Mouse (Mus musculus) hindbrain, embryonic 13.5 days (tissue): Measurements from ENCODE around the gene Snrnp25. TPM values are rescaled to one million over a fixed set of nuclear protein-coding genes. Genes with fewer than 3 reads are reported as not detected.
A peak's percentile ranks its signal among the peaks of the same experiment; 100 is the strongest.
"Not testable (repeated sequence)": the region's sequence is repeated elsewhere in the genome, so short reads cannot be mapped to it uniquely, and the experiment has no call there.

Source experiments
- ATAC-seq: fragments of 200-750 bp; cut with Nextera tagmentation; 2 replicates; pipeline ENCODE4 v1.8.0; 2017; ENCODE audit warnings: moderate TSS enrichment; ENCODE audit not compliant: low FRiP score
- H3K27ac ChIP-seq: fragments of 300-500 bp; sonication (generic); 2 replicates; pipeline ENCODE4 v1.5.1; 2015; ENCODE audit warnings: inconsistent platforms, mild to moderate bottlenecking, moderate library complexity
- H3K27me3 ChIP-seq: fragments of 300-500 bp; sonication (generic); 2 replicates; pipeline ENCODE4 v1.6.1; 2015; ENCODE audit warnings: mild to moderate bottlenecking, inconsistent platforms
- H3K36me3 ChIP-seq: fragments of 300-500 bp; sonication (generic); 2 replicates; pipeline ENCODE4 v1.6.1; 2015; ENCODE audit warnings: mild to moderate bottlenecking, inconsistent platforms
- H3K4me1 ChIP-seq: fragments of 300-500 bp; sonication (generic); replicated peaks from 2 replicates; pipeline ENCODE4 v1.6.1; 2015; ENCODE audit warnings: inconsistent platforms
- H3K4me2 ChIP-seq: fragments of 300-500 bp; sonication (generic); 2 replicates; pipeline ENCODE4 v1.6.1; 2015; ENCODE audit warnings: inconsistent platforms, mild to moderate bottlenecking, moderate library complexity
- H3K4me3 ChIP-seq: fragments of 300-500 bp; sonication (generic); 2 replicates; pipeline ENCODE4 v1.5.1; 2015; ENCODE audit warnings: mild to moderate bottlenecking, inconsistent platforms
- H3K9ac ChIP-seq: fragments of 300-500 bp; sonication (generic); 2 replicates; pipeline ENCODE4 v1.6.1; 2015; ENCODE audit warnings: mild to moderate bottlenecking, inconsistent platforms
- H3K9me3 ChIP-seq: fragments of 300-500 bp; sonication (generic); 2 replicates; pipeline ENCODE4 v1.6.1; 2016; ENCODE audit warnings: inconsistent platforms
- WGBS: fragments of 180-500 bp; shearing (Covaris S2); methylation state at CpG from one replicate; pipeline ENCODE4 v1.1.7; 2015; 5-methylcytosine and 5-hydroxymethylcytosine counted together
- polyA plus RNA-seq: library from polyadenylated mRNA; unstranded; fragments of >200 nt; fragmentation: Nextera tagmentation; extraction: Ambion mirVana; gene quantifications from 2 replicates; pipeline ENCODE4 v1.2.1, GENCODE M21; 2015

The Snrnp25 gene
- polyA plus RNA-seq, 1 experiment from 2014 or later = 46.9 TPM

DNA sequence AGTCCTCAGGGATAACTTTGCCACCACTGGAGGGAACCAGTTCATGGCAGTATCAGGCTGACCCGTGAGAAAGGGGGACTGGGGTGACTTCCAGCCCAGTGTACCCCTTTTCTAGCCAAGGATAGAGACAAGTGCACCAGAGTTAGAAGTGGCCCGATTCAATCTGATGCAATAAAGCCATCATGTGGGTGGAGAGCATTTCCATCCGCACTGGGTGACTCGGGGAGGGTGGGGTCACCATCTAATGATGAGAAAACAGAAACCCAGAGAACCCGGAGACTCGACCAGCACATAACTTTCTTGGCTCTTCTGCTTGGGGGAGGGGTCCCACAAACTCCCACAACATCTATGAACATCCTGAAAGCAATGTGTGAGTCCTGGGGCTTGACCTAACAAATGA is 8.5 kb upstream of the Snrnp25 start:
- H3K9ac ChIP-seq = no peak overlapping the region
- no peaks in the 10 kb centered on the region for H3K9me3 ChIP-seq
- no peaks in the 10 kb centered on the region for H3K36me3 ChIP-seq
- WGBS = 81% methylated on average over 6 of the region's 6 CpGs
- H3K27me3 ChIP-seq = 0 out of 2 replicates have a peak, but pooled peaks cover 15% of the 10 kb centered on the region
- H3K27ac ChIP-seq = no peak overlapping the region
- 0 out of 2 replicates have a peak, but pooled peaks cover 5% of the 10 kb centered on the region for H3K4me1 ChIP-seq
- ATAC-seq = no peak
- H3K4me2 ChIP-seq = no peak overlapping the region
- H3K4me3 ChIP-seq = no peak overlapping the region

GRCm38 (mm10) chr11:32197766-32198165 is 7.4 kb upstream of the Snrnp25 start:
- Histone ChIP-seq H3K4me3 (no peak overlapping the region), H3K4me2 (no peak overlapping the region), H3K27me3 (peaks cover 16% of the 10 kb centered on the region; the same call in 1 of the 2 replicates), H3K36me3 (no peaks in the 10 kb centered on the region), H3K4me1 (0 out of 2 replicates have a peak, but pooled peaks cover 5% of the 10 kb centered on the region), H3K9ac (no peak overlapping the region), H3K27ac (no peak overlapping the region), H3K9me3 (no peaks in the 10 kb centered on the region)
- WGBS = 60% methylated on average over 3 of the region's 3 CpGs
- no peak for ATAC-seq

GRCm38 (mm10) chr11:32198256-32198955 is 6.8 kb upstream of the Snrnp25 start:
- peaks cover 18% of the 10 kb centered on the region; the same call in 1 of the 2 replicates for H3K27me3 ChIP-seq
- no peak overlapping the region for H3K4me2 ChIP-seq
- no peaks in the 10 kb centered on the region for H3K36me3 ChIP-seq
- no peak overlapping the region for H3K9ac ChIP-seq
- no peaks in the 10 kb centered on the region for H3K9me3 ChIP-seq
- WGBS = 75% methylated on average over 14 of the region's 14 CpGs
- no peak overlapping the region for H3K27ac ChIP-seq
- 0 out of 2 replicates have a peak, but pooled peaks cover 5% of the 10 kb centered on the region for H3K4me1 ChIP-seq
- H3K4me3 ChIP-seq = no peak overlapping the region
- ATAC-seq = no peak

- no peak for ATAC-seq
- H3K4me2 ChIP-seq = no peak overlapping the region
- H3K9ac ChIP-seq = no peak overlapping the region
- no peak overlapping the region for H3K27ac ChIP-seq
- no peaks in the 10 kb centered on the region for H3K9me3 ChIP-seq
- H3K27me3 ChIP-seq = peaks cover 18% of the 10 kb centered on the region; the same call in 1 of the 2 replicates
- H3K36me3 ChIP-seq = no peaks in the 10 kb centered on the region
- 0 out of 2 replicates have a peak, but pooled peaks cover 5% of the 10 kb centered on the region for H3K4me1 ChIP-seq
- 55% methylated on average over 6 of the region's 6 CpGs for WGBS
- no peak overlapping the region for H3K4me3 ChIP-seq
Observed at GRCm38 (mm10) chr11:32199230-32199629, 6.0 kb upstream of the Snrnp25 start.

DNA sequence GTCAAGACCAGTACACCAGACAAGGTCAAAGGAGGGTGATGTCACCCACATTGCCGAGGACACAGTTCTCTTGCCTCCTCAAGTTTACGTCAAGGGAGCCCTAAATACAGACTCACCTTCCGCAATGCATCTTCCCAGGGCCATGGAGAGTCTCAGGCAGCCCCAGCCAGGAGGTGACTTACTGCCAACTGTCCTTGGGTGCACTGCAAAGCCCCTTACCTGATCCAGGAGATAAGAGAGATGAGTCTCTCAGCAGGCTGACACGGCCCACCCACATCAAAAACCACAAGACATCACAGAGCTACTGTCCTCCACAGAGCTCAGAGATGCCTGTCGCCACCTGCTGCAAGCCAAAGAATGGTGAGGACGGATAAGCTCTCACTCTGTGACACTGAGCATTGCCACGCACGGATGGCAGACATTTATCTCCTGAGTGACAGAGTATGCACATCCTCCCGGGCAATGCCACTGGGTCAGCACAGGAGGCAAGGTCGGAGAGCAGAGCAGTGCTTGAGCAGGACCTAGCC is 5.1 kb upstream of the Snrnp25 start, which contains the start of gene Il9r:
Il9r (minus strand) TSS at position 205 of the 527 bp plus-strand sequence.
- no peak for ATAC-seq

GRCm38 (mm10) chr11:32200992-32201391 is 4.2 kb upstream of the Snrnp25 start:
- not testable (repeated sequence) for H3K9ac ChIP-seq, H3K4me3 ChIP-seq, H3K4me2 ChIP-seq, H3K36me3 ChIP-seq, ATAC-seq, H3K27ac ChIP-seq, H3K9me3 ChIP-seq
- Histone ChIP-seq H3K27me3 (peaks cover 16% of the 10 kb centered on the region; the same call in 1 of the 2 replicates), H3K4me1 (peaks cover 13% of the 10 kb centered on the region)
- 79% methylated on average over 1 of the region's 1 CpGs for WGBS

More for the DNA sequence above, 5.1 kb upstream of the Snrnp25 start, which contains the start of gene Il9r:
- WGBS = 77% methylated on average over 10 of the region's 10 CpGs
- Histone ChIP-seq H3K4me1 (peaks cover 10% of the 10 kb centered on the region), H3K27me3 (peaks cover 18% of the 10 kb centered on the region; the same call in 1 of the 2 replicates), H3K4me3 (no peak within 1 kb of the TSS), H3K9me3 (no peaks in the 10 kb centered on the region), H3K36me3 (no peaks in the 10 kb centered on the region), H3K9ac (no peak within 1 kb of the TSS), H3K4me2 (no peak within 1 kb of the TSS), H3K27ac (no peak within 1 kb of the TSS)

GRCm38 (mm10) chr11:32201922-32202685 is 3.1 kb upstream of the Snrnp25 start:
- WGBS = 82% methylated on average over 11 of the region's 11 CpGs

DNA sequence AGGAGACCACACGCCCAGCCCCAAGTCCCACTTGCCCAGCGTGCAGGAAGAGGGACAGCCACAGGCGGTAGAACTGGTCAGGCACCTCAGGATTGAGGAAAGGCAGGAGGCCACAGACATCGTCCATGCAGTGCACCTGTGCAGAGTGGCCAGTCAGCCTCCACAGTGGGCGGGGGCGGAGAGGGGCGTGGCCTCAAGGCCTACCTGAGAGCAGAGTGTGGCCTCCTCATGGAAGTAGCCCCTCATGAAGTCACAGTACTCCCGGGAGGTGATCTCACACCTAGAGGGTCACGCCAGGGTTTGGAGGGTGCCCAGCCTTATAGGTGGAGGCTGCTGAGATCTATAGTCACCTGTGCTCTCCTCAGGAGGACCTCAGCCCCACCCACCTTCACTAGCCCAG is 5.4 kb downstream of the Snrnp25 start:
- WGBS = 92% methylated on average over 9 of the region's 9 CpGs
- Histone ChIP-seq H3K36me3 (peaks cover 56% of the 10 kb centered on the region), H3K27ac (no peak overlapping the region), H3K9ac (no peak overlapping the region; the same call in 1 of the 2 replicates), H3K4me1 (peaks cover 9% of the 10 kb centered on the region), H3K9me3 (no peaks in the 10 kb centered on the region), H3K4me2 (no peak overlapping the region), H3K4me3 (no peak overlapping the region), H3K27me3 (no peaks in the 10 kb centered on the region)
- no peak for ATAC-seq

More at GRCm38 (mm10) chr11:32201922-32202685, 3.1 kb upstream of the Snrnp25 start:
- no peak overlapping the region for H3K4me2 ChIP-seq
- peaks cover 12% of the 10 kb centered on the region; the same call in 1 of the 2 replicates for H3K27me3 ChIP-seq
- no peak for ATAC-seq
- H3K27ac ChIP-seq = no peak overlapping the region
- no peaks in the 10 kb centered on the region for H3K36me3 ChIP-seq
- H3K4me1 ChIP-seq = peaks cover 16% of the 10 kb centered on the region
- no peak overlapping the region for H3K9ac ChIP-seq
- no peak overlapping the region for H3K4me3 ChIP-seq
- no peaks in the 10 kb centered on the region for H3K9me3 ChIP-seq

- no peaks in the 10 kb centered on the region for H3K9me3 ChIP-seq
- H3K4me3 ChIP-seq = no peak overlapping the region
- 91% methylated on average over 18 of the region's 18 CpGs for WGBS
- no peak overlapping the region for H3K27ac ChIP-seq
- H3K4me1 ChIP-seq = peaks cover 17% of the 10 kb centered on the region
- peaks cover 26% of the 10 kb centered on the region for H3K36me3 ChIP-seq
- H3K4me2 ChIP-seq = no peak overlapping the region
- peaks cover 4% of the 10 kb centered on the region for H3K27me3 ChIP-seq
- H3K9ac ChIP-seq = 0 out of 2 replicates have a peak overlapping the region, but pooled peaks have one; percentile 29
- no peak for ATAC-seq
Observed at GRCm38 (mm10) chr11:32215372-32216162, 10.4 kb downstream of the Snrnp25 start.

- ATAC-seq = peak; percentile 43; the same call in 1 of the 2 replicates
- 23% methylated on average over 8 of the region's 8 CpGs for WGBS
- H3K4me3 ChIP-seq = no peak overlapping the region
Observed at GRCm38 (mm10) chr11:32216851-32217250, 11.6 kb downstream of the Snrnp25 start.

GRCm38 (mm10) chr11:32218501-32219050 is 13.4 kb downstream of the Snrnp25 start:
- peak overlapping the region; percentile 39; the same call in 1 of the 2 replicates for H3K9ac ChIP-seq
- H3K4me3 ChIP-seq = no peak overlapping the region
- peak overlapping the region; percentile 44; the same call in 1 of the 2 replicates for H3K27ac ChIP-seq
- no peaks in the 10 kb centered on the region for H3K9me3 ChIP-seq
- ATAC-seq = no peak
- H3K4me2 ChIP-seq = no peak overlapping the region; the same call in 1 of the 2 replicates
- WGBS = 48% methylated on average over 6 of the region's 6 CpGs
- peaks cover 5% of the 10 kb centered on the region; the same call in 1 of the 2 replicates for H3K36me3 ChIP-seq
- peaks cover 45% of the 10 kb centered on the region for H3K4me1 ChIP-seq
- peaks cover 32% of the 10 kb centered on the region for H3K27me3 ChIP-seq

More at GRCm38 (mm10) chr11:32216851-32217250, 11.6 kb downstream of the Snrnp25 start:
- H3K9ac ChIP-seq = no peak overlapping the region
- peaks cover 16% of the 10 kb centered on the region for H3K27me3 ChIP-seq
- H3K4me1 ChIP-seq = peaks cover 30% of the 10 kb centered on the region
- peaks cover 16% of the 10 kb centered on the region for H3K36me3 ChIP-seq
- no peaks in the 10 kb centered on the region for H3K9me3 ChIP-seq
- H3K4me2 ChIP-seq = no peak overlapping the region
- no peak overlapping the region for H3K27ac ChIP-seq
